Mouse (Mus musculus) E14TG2a.4 (cell line): ENCODE data around the gene Vwf.

Experiments used
- H3K27me3 ChIP-seq: 2 replicates; pipeline ENCODE4 v1.6.1; 2014; ENCODE audit warnings: low read length, control low read depth; ENCODE audit not compliant: insufficient read depth
- H3K36me3 ChIP-seq: 2 replicates; pipeline ENCODE4 v1.6.1; 2014; ENCODE audit warnings: low read length, control low read depth; ENCODE audit not compliant: insufficient read depth
- H3K4me1 ChIP-seq: replicated peaks from 2 replicates; pipeline ENCODE4 v1.6.1; 2014; ENCODE audit warnings: low read depth, low read length, control low read depth
- H3K4me3 ChIP-seq: replicated peaks from 2 replicates; pipeline ENCODE4 v1.5.1; 2014; ENCODE audit warnings: mild to moderate bottlenecking, low read length
- H3K9me3 ChIP-seq: 2 replicates; pipeline ENCODE4 v1.6.1; 2014; ENCODE audit warnings: low read length, control low read depth
- CTCF ChIP-seq: conservative IDR thresholded peaks from 2 replicates; pipeline ENCODE4 v1.5.1; 2014; ENCODE audit warnings: low read length
- NANOG ChIP-seq: IDR thresholded peaks from 2 replicates; pipeline ENCODE4 v1.6.1; 2014; ENCODE audit warnings: borderline replicate concordance, low read length, mixed read lengths
- POU5F1 ChIP-seq: IDR thresholded peaks from 2 replicates; pipeline ENCODE4 v1.6.1; 2014; ENCODE audit warnings: low read length, borderline replicate concordance

Gene Vwf

DNA sequence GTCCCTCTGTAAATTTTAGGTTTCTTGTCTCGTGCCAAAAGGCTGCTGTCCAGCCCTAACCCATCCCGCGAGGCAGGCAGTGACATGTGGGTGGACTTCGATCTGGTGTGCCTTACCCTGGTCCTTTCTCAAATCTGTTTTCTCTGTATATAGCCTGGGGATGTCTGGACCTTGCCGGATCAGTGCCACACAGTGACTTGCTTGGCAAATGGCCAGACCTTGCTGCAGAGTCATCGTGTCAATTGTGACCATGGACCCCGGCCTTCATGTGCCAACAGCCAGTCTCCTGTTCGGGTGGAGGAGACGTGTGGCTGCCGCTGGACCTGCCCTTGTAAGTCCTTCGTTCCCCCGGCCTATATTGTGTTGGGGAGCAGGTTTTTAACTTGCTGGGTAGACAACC is 102.4 kb downstream of the Vwf start:
- Histone ChIP-seq H3K9me3 (no peaks in the 10 kb centered on the region), H3K36me3 (no peaks in the 10 kb centered on the region), H3K27me3 (peaks cover 3% of the 10 kb centered on the region; the same call in 1 of the 2 replicates), H3K4me1 (no peaks in the 10 kb centered on the region), H3K4me3 (no peak overlapping the region)
- TF ChIP-seq POU5F1 (no peak), CTCF (no peak), NANOG (no peak)

DNA sequence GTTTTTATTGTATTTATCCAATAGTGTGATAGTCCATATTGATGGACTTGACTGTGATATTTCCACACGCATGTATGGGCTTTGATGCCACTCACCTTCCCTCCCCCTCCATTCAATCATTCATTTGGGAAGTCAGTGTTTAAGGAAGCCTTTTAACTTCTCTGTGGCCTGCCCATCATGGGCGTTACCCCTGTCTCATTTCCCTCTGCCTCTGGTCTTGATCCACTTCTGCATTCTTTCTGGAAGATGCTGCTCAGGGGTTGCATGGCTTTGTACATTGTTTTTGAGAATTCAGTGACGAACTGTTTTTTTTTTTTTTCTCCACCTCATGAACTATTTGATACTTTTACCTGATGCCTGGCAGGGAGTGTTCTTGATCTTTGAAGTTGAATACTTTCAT is 104.8 kb downstream of the Vwf start:
- TF ChIP-seq CTCF (no peak), POU5F1 (no peak), NANOG (no peak)
- H3K9me3 ChIP-seq = no peaks in the 10 kb centered on the region

GRCm38 (mm10) chr6:125653416-125653815 is 106.8 kb downstream of the Vwf start:
- no peaks in the 10 kb centered on the region for H3K9me3 ChIP-seq
- no peaks in the 10 kb centered on the region for H3K36me3 ChIP-seq
- TF ChIP-seq CTCF = no peak
- TF ChIP-seq POU5F1 = no peak
- no peak for TF ChIP-seq NANOG
- peaks cover 11% of the 10 kb centered on the region; the same call in 1 of the 2 replicates for H3K27me3 ChIP-seq
- H3K4me3 ChIP-seq = no peak overlapping the region
- H3K4me1 ChIP-seq = no peaks in the 10 kb centered on the region

More for the DNA sequence above, 104.8 kb downstream of the Vwf start:
- H3K27me3 ChIP-seq = peaks cover 8% of the 10 kb centered on the region; the same call in 1 of the 2 replicates
- no peak overlapping the region for H3K4me3 ChIP-seq
- H3K36me3 ChIP-seq = no peaks in the 10 kb centered on the region
- H3K4me1 ChIP-seq = no peaks in the 10 kb centered on the region

DNA sequence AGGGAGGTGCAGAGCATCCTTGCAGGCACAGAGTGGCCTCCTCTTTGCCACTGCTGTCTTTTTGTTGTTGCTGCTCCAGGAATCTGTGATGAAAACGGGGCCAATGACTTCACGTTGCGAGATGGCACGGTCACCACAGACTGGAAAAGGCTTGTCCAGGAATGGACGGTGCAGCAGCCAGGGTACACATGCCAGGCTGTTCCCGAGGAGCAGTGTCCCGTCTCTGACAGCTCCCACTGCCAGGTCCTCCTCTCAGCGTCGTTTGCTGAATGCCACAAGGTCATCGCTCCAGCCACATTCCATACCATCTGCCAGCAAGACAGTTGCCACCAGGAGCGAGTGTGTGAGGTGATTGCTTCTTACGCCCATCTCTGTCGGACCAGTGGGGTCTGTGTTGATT is 110.3 kb downstream of the Vwf start:
- Histone ChIP-seq H3K9me3 (no peaks in the 10 kb centered on the region), H3K27me3 (peaks cover 8% of the 10 kb centered on the region; the same call in 1 of the 2 replicates), H3K36me3 (no peaks in the 10 kb centered on the region), H3K4me1 (no peaks in the 10 kb centered on the region), H3K4me3 (no peak overlapping the region)
- TF ChIP-seq POU5F1 = no peak
- TF ChIP-seq NANOG = no peak
- no peak for TF ChIP-seq CTCF

GRCm38 (mm10) chr6:125657966-125658365 is 111.4 kb downstream of the Vwf start:
- TF ChIP-seq NANOG = no peak
- no peak for TF ChIP-seq CTCF
- TF ChIP-seq POU5F1 = no peak
- no peak overlapping the region for H3K4me3 ChIP-seq
- no peaks in the 10 kb centered on the region for H3K4me1 ChIP-seq
- H3K27me3 ChIP-seq = peaks cover 8% of the 10 kb centered on the region; the same call in 1 of the 2 replicates
- H3K9me3 ChIP-seq = no peaks in the 10 kb centered on the region
- H3K36me3 ChIP-seq = no peaks in the 10 kb centered on the region

GRCm38 (mm10) chr6:125661106-125661877 is 114.7 kb downstream of the Vwf start:
- H3K4me1 ChIP-seq = no peaks in the 10 kb centered on the region
- H3K27me3 ChIP-seq = peaks cover 3% of the 10 kb centered on the region; the same call in 1 of the 2 replicates
- TF ChIP-seq POU5F1 (no peak), CTCF (peak; percentile 96)
- no peaks in the 10 kb centered on the region for H3K36me3 ChIP-seq
- no peak overlapping the region for H3K4me3 ChIP-seq
- no peaks in the 10 kb centered on the region for H3K9me3 ChIP-seq

DNA sequence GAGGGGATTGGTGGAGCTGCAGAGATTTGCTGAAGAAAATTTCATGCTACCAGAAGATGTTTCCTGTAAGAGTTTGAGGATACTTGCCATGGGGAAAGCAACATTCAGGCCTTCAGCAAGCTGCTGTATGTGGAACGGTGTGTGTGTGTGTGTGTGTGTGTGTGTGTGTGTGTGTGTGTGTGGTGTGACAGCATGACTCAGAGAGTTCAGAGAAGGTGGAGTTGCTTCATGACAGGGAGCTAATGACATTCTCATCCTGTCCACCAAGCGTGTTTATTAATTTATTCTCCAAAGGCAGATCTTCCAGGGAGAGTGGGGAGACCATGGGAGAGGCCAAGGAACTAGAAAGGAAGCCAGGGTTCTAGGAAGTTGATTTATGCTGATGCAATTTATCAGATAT is 117.3 kb downstream of the Vwf start:
- no peaks in the 10 kb centered on the region for H3K36me3 ChIP-seq
- no peak overlapping the region for H3K4me3 ChIP-seq
- TF ChIP-seq CTCF (no peak), NANOG (no peak), POU5F1 (no peak)
- no peaks in the 10 kb centered on the region for H3K9me3 ChIP-seq
- no peaks in the 10 kb centered on the region; the same call in 1 of the 2 replicates for H3K27me3 ChIP-seq
- H3K4me1 ChIP-seq = no peaks in the 10 kb centered on the region

DNA sequence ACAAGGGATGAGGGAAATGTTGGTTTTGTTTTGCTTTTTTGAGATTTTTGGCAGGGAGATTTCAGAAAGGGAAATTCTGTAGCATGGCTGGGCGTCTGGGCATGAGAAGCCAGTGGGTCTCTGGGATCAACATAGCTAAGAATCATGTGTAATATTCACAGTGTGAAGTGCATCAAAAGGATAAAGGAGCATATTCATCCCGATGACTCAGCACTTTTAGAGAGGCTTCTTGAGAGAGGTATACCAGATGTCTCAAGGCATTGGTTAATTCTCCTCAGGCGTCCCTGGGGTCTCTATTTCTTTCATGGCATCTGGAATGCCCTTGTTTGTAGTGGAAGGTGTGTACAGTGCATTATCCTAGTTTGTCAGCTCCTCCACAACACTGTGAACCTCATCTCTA is 125.3 kb downstream of the Vwf start:
- Histone ChIP-seq H3K4me3 (no peak overlapping the region), H3K36me3 (no peaks in the 10 kb centered on the region)
- no peak for TF ChIP-seq CTCF
- TF ChIP-seq NANOG = no peak
- no peak for TF ChIP-seq POU5F1

GRCm38 (mm10) chr6:125678492-125678891 is 131.9 kb downstream of the Vwf start:
- Histone ChIP-seq H3K36me3 (no peaks in the 10 kb centered on the region), H3K27me3 (peaks cover 2% of the 10 kb centered on the region; the same call in 1 of the 2 replicates), H3K4me3 (no peak overlapping the region), H3K4me1 (no peaks in the 10 kb centered on the region), H3K9me3 (0 out of 2 replicates have a peak, but pooled peaks cover 5% of the 10 kb centered on the region)
- TF ChIP-seq POU5F1 (no peak), NANOG (no peak), CTCF (no peak)

More for the DNA sequence above, 125.3 kb downstream of the Vwf start:
- Histone ChIP-seq H3K4me1 (no peaks in the 10 kb centered on the region), H3K9me3 (peaks cover 18% of the 10 kb centered on the region), H3K27me3 (peaks cover 2% of the 10 kb centered on the region; the same call in 1 of the 2 replicates)
